Mouse (Mus musculus) liver, embryonic 16.5 days (tissue): ENCODE measurements at regions not wholly inside any gene's neighbourhood (a gene's known extent, or its start where the extent isn't known, plus 50 kb on each side); places are given as distances from the start of the nearest gene placed in this dataset.

ENCODE experiments used
- ATAC-seq: fragments of 200-750 bp; cut with Nextera tagmentation; 2 replicates; pipeline ENCODE4 v1.8.0; 2017; ENCODE audit warnings: low read depth, mild to moderate bottlenecking, moderate number of reproducible peaks, moderate library complexity
- H3K27ac ChIP-seq: fragments of 300-500 bp; sonication (generic); 2 replicates; pipeline ENCODE4 v1.5.1; 2014; ENCODE audit warnings: mild to moderate bottlenecking, low read length
- H3K27me3 ChIP-seq: fragments of 300-500 bp; sonication (generic); 2 replicates; pipeline ENCODE4 v1.6.1; 2014; ENCODE audit warnings: low read depth, low read length, mixed read lengths; ENCODE audit not compliant: control insufficient read depth, insufficient read depth
- H3K36me3 ChIP-seq: fragments of 300-500 bp; sonication (generic); 2 replicates; pipeline ENCODE4 v1.6.1; 2014; ENCODE audit warnings: mild to moderate bottlenecking; ENCODE audit not compliant: control insufficient read depth, insufficient read depth
- H3K4me1 ChIP-seq: fragments of 300-500 bp; sonication (generic); 2 replicates; pipeline ENCODE4 v1.6.1; 2014; ENCODE audit warnings: low read depth, low read length, mixed read lengths; ENCODE audit not compliant: control insufficient read depth
- H3K4me2 ChIP-seq: fragments of 300-500 bp; sonication (generic); 2 replicates; pipeline ENCODE4 v1.6.1; 2014; ENCODE audit warnings: low read depth, low read length, mixed read lengths
- H3K4me3 ChIP-seq: fragments of 300-500 bp; sonication (generic); 2 replicates; pipeline ENCODE4 v1.5.1; 2014; ENCODE audit warnings: low read depth, mild to moderate bottlenecking, low read length
- H3K9ac ChIP-seq: fragments of 300-500 bp; sonication (generic); 2 replicates; pipeline ENCODE4 v1.6.1; 2014; ENCODE audit warnings: low read depth, low read length
- H3K9me3 ChIP-seq: fragments of 300-500 bp; sonication (generic); replicated peaks from 2 replicates; pipeline ENCODE4 v1.6.1; 2016; ENCODE audit warnings: low read length; ENCODE audit not compliant: control insufficient read depth
- WGBS: fragments of 180-500 bp; shearing (Covaris S2); extraction: QIAGEN DNeasy Blood & Tissue Kit; methylation state at CpG from one replicate; pipeline ENCODE4 v1.1.7; 2014; ENCODE audit not compliant: insufficient replicate concordance; 5-methylcytosine and 5-hydroxymethylcytosine counted together

- Histone ChIP-seq H3K27me3 (no peaks in the 10 kb centered on the region), H3K36me3 (no peaks in the 10 kb centered on the region), H3K9ac (no peak overlapping the region), H3K27ac (no peak overlapping the region), H3K4me2 (no peak overlapping the region), H3K4me3 (no peak overlapping the region), H3K4me1 (no peaks in the 10 kb centered on the region), H3K9me3 (no peaks in the 10 kb centered on the region)
- 30% methylated on average over 5 of the region's 5 CpGs for WGBS
- no peak for ATAC-seq
These were observed 627.2 kb upstream of the Kirrel3 start for GRCm38 (mm10) chr9:33858511-33858910.

DNA sequence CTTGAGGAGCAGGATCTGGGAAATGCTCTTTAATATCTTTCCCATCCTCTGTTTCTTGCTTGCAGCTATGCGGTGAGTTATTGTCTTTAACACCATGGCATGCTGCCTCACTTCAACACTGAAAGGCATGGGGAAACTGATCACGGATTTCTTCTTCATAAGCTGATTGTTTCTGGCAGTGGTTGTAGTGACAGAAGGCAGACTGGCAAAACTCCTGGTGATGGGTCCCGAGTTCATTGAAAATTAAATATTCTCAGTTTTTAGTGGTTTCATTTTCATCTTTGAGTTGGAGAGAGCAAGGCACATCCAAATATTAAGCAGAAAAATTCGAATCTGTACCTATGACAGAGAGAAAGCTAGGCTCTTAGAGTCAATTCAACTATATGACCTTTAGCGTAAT, 617.0 kb upstream of the Kirrel3 start:
- Histone ChIP-seq H3K27me3 (no peaks in the 10 kb centered on the region), H3K27ac (no peak overlapping the region), H3K9me3 (no peaks in the 10 kb centered on the region), H3K36me3 (no peaks in the 10 kb centered on the region), H3K4me3 (no peak overlapping the region), H3K9ac (no peak overlapping the region), H3K4me2 (no peak overlapping the region), H3K4me1 (no peaks in the 10 kb centered on the region)
- 51% methylated on average over 5 of the region's 5 CpGs for WGBS
- ATAC-seq = no peak

DNA sequence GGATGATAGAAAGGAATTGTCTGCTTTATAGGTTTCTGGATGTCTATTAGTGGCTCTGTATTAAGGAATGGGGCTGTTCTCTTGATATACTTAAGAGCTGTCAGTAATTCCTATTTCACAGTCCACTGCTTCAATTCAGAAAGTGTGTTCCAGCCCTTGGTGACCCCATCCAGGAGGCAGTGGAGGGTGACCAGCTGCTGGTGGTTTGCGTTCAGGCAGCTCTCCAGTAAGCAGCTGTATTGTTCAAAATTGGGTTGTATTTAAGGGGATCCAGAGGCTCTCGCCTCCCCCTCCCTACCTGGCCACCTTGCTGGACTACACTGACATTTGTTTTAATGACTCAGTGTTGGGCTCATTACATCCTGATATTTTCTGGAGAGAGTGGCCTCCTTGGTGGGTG, 598.4 kb upstream of the Kirrel3 start:
- Histone ChIP-seq H3K27me3 (no peaks in the 10 kb centered on the region), H3K9ac (no peak overlapping the region), H3K4me3 (no peak overlapping the region), H3K4me2 (no peak overlapping the region), H3K4me1 (no peaks in the 10 kb centered on the region), H3K9me3 (no peaks in the 10 kb centered on the region), H3K27ac (no peak overlapping the region), H3K36me3 (no peaks in the 10 kb centered on the region)
- no peak for ATAC-seq
- 59% methylated on average over 2 of the region's 2 CpGs for WGBS

DNA sequence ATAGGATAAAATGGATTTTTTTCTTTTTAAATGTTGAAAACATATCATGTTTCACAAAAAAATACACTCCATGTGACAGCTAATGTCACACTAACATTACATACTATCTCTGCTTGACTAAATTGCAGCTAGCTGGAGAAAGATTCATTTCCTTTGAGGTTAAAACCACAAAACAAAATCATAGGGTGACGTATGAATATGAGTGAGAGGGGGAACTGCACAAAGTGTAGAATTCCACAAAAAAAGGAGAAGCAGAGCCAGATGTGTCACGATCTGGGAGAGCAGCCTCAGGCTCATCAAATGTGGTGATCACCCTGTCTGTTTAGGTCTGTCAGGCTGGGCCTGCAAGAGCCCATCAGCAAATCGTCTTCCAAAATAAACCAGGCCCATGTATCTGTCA, 593.7 kb upstream of the Kirrel3 start:
- 19% methylated on average over 3 of the region's 3 CpGs for WGBS
- Histone ChIP-seq H3K4me3 (no peak overlapping the region), H3K9me3 (no peaks in the 10 kb centered on the region)

GRCm38 (mm10) chr9:33901313-33902076, 584.2 kb upstream of the Kirrel3 start:
- no peaks in the 10 kb centered on the region for H3K36me3 ChIP-seq
- no peak for ATAC-seq
- no peaks in the 10 kb centered on the region for H3K9me3 ChIP-seq

More for the DNA sequence above, 593.7 kb upstream of the Kirrel3 start:
- H3K4me2 ChIP-seq = no peak overlapping the region
- no peak overlapping the region for H3K27ac ChIP-seq
- ATAC-seq = no peak
- H3K9ac ChIP-seq = no peak overlapping the region
- no peaks in the 10 kb centered on the region for H3K27me3 ChIP-seq
- H3K4me1 ChIP-seq = no peaks in the 10 kb centered on the region
- H3K36me3 ChIP-seq = no peaks in the 10 kb centered on the region

DNA sequence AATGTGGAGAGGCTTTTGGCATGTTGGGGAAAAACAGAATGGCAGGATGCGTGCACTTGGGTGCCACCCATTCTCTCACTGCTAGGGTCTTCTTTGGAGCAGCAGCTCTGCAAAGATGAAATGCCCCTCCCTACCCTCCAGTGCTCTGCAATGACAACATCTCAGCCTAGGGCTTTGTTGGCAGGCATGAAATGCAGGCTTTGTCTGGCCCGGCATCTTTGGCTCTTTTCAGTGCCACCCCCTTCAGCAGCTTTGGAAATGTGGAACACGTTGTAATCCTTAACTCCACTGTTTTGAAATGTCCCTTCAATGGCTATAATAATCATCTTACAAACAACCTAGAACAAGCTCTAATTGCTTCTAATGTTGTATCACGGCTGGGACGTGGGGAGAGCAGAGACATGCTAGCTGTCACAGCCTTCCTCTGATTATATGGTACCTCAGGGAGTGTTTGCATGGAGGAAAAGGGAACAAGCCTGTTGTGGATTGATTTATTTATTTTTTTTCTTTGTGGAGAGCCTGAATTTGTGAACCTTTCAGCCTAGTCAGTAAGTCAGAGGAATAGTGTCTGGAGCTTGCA, 581.6 kb upstream of the Kirrel3 start:
- 63% methylated on average over 5 of the region's 5 CpGs for WGBS
- Histone ChIP-seq H3K36me3 (no peaks in the 10 kb centered on the region), H3K4me3 (no peak overlapping the region), H3K27me3 (no peaks in the 10 kb centered on the region), H3K9ac (no peak overlapping the region), H3K4me2 (no peak overlapping the region), H3K27ac (no peak overlapping the region), H3K9me3 (no peaks in the 10 kb centered on the region), H3K4me1 (no peaks in the 10 kb centered on the region)
- no peak for ATAC-seq

More at GRCm38 (mm10) chr9:33901313-33902076, 584.2 kb upstream of the Kirrel3 start:
- H3K27me3 ChIP-seq = no peaks in the 10 kb centered on the region
- no peaks in the 10 kb centered on the region for H3K4me1 ChIP-seq
- 52% methylated on average over 10 of the region's 10 CpGs for WGBS
- H3K27ac ChIP-seq = no peak overlapping the region
- no peak overlapping the region for H3K9ac ChIP-seq
- no peak overlapping the region for H3K4me2 ChIP-seq
- no peak overlapping the region for H3K4me3 ChIP-seq

- 67% methylated on average over 4 of the region's 4 CpGs for WGBS
- Histone ChIP-seq H3K4me2 (no peak overlapping the region), H3K27ac (no peak overlapping the region), H3K9me3 (no peaks in the 10 kb centered on the region), H3K9ac (no peak overlapping the region), H3K36me3 (no peaks in the 10 kb centered on the region), H3K4me3 (no peak overlapping the region), H3K4me1 (no peaks in the 10 kb centered on the region), H3K27me3 (no peaks in the 10 kb centered on the region)
- no peak for ATAC-seq
These were observed 570.8 kb upstream of the Kirrel3 start for GRCm38 (mm10) chr9:33914919-33915318.

- Histone ChIP-seq H3K27me3 (no peaks in the 10 kb centered on the region), H3K9ac (no peak overlapping the region), H3K4me2 (no peak overlapping the region), H3K9me3 (no peaks in the 10 kb centered on the region), H3K4me3 (no peak overlapping the region), H3K4me1 (no peaks in the 10 kb centered on the region), H3K36me3 (no peaks in the 10 kb centered on the region), H3K27ac (no peak overlapping the region)
- WGBS = 53% methylated on average over 4 of the region's 4 CpGs
- ATAC-seq = no peak
These were observed 570.2 kb upstream of the Kirrel3 start for GRCm38 (mm10) chr9:33915349-33916056.

- 56% methylated on average over 4 of the region's 4 CpGs for WGBS
- no peaks in the 10 kb centered on the region for H3K9me3 ChIP-seq
- no peak overlapping the region for H3K4me2 ChIP-seq
- ATAC-seq = no peak
- H3K4me3 ChIP-seq = no peak overlapping the region
- no peaks in the 10 kb centered on the region for H3K36me3 ChIP-seq
- H3K27ac ChIP-seq = no peak overlapping the region
- H3K4me1 ChIP-seq = no peaks in the 10 kb centered on the region
- H3K27me3 ChIP-seq = no peaks in the 10 kb centered on the region
- H3K9ac ChIP-seq = no peak overlapping the region
These were observed 555.4 kb upstream of the Kirrel3 start for GRCm38 (mm10) chr9:33930286-33930685.
